Mouse (Mus musculus) MEL (cell line): ENCODE data around the gene Krt18. TPM values are rescaled to one million over a fixed set of nuclear protein-coding genes. Genes with fewer than 3 reads are reported as not detected.
A peak's percentile ranks its signal among the peaks of the same experiment; 100 is the strongest.

ENCODE experiments used
- DNase-seq: peaks from one replicate; pipeline ENCODE4 v3.0.0; 2011; ENCODE audit warnings: low read depth, low spot score
- H3K27ac ChIP-seq: 2 replicates; pipeline ENCODE4 v1.5.1; 2012; ENCODE audit warnings: low read depth, mild to moderate bottlenecking, control low read depth, low read length, moderate library complexity; ENCODE audit not compliant: control insufficient read depth
- H3K27me3 ChIP-seq, 2 experiments: fragments of 150-350 bp in 1 of 2; sonication (generic) in 1 of 2; 2 replicates each; pipeline ENCODE4 v1.6.1; 2012; ENCODE audit warnings: low read length in 2 of 2, mild to moderate bottlenecking in 2 of 2, improper control_type of control experiment in 1 of 2, moderate library complexity in 1 of 2; ENCODE audit not compliant: insufficient read depth in 2 of 2, control insufficient read depth in 1 of 2
- H3K36me3 ChIP-seq, 2 experiments: 2 replicates each; pipeline ENCODE4 v1.6.1; 2012 to 2014; ENCODE audit warnings: low read length in 2 of 2, improper control_type of control experiment in 1 of 2, inconsistent platforms in 1 of 2, mild to moderate bottlenecking in 1 of 2; ENCODE audit not compliant: insufficient read depth in 2 of 2, control insufficient read depth in 1 of 2
- H3K4me1 ChIP-seq, 2 experiments: fragments of 150-350 bp in 1 of 2; sonication (generic) in 1 of 2; 2 replicates each; pipeline ENCODE4 v1.6.1; 2012; ENCODE audit warnings: low read length in 2 of 2, improper control_type of control experiment in 1 of 2, mild to moderate bottlenecking in 1 of 2; ENCODE audit not compliant: insufficient read depth in 2 of 2, control insufficient read depth in 1 of 2
- H3K4me3 ChIP-seq, 2 experiments: fragments of 150-350 bp in 1 of 2; sonication (generic) in 1 of 2; 2 replicates each; pipeline ENCODE4 v1.5.1; 2012; ENCODE audit warnings: low read depth in 2 of 2, low read length in 2 of 2, mild to moderate bottlenecking in 2 of 2, moderate library complexity in 2 of 2, control low read depth in 1 of 2, improper control_type of control experiment in 1 of 2; ENCODE audit not compliant: control insufficient read depth in 1 of 2, insufficient read depth in 1 of 2
- H3K79me2 ChIP-seq: 2 replicates; pipeline ENCODE4 v1.6.1; 2012; ENCODE audit warnings: mild to moderate bottlenecking, low read length, moderate library complexity; ENCODE audit not compliant: control insufficient read depth, poor library complexity, insufficient read depth
- H3K9ac ChIP-seq: 2 replicates; pipeline ENCODE4 v1.6.1; 2012; ENCODE audit warnings: low read depth, mild to moderate bottlenecking, control low read depth, low read length, moderate library complexity; ENCODE audit not compliant: control insufficient read depth, poor library complexity, severe bottlenecking
- H3K9me3 ChIP-seq: fragments of 150-350 bp; sonication (generic); replicated peaks from 2 replicates; pipeline ENCODE4 v1.6.1; 2012; ENCODE audit warnings: mild to moderate bottlenecking, low read length, improper control_type of control experiment, moderate library complexity; ENCODE audit not compliant: insufficient read depth
- CHD1 ChIP-seq: IDR thresholded peaks from 2 replicates; pipeline ENCODE4 v1.6.1; 2012; ENCODE audit warnings: low read depth, mild to moderate bottlenecking, inconsistent platforms, low read length, improper control_type of control experiment
- CTCF ChIP-seq, 3 experiments: IDR thresholded peaks in 2 of 3; conservative IDR thresholded peaks in 1 of 3; 2 replicates each; pipeline ENCODE4 v1.5.1; 2011 to 2012; ENCODE audit warnings: low read length in 3 of 3, low read depth in 2 of 3, mild to moderate bottlenecking in 2 of 3, improper control_type of control experiment in 1 of 3, inconsistent platforms in 1 of 3, mixed read lengths in 1 of 3, moderate library complexity in 1 of 3; ENCODE audit not compliant: control insufficient read depth in 1 of 3, insufficient read depth in 1 of 3, poor library complexity in 1 of 3, severe bottlenecking in 1 of 3
- E2F4 ChIP-seq: IDR thresholded peaks from 2 replicates; pipeline ENCODE4 v1.6.1; 2011; ENCODE audit warnings: low read depth, low read length, improper control_type of control experiment, borderline replicate concordance
- EP300 ChIP-seq, 2 experiments: IDR thresholded peaks; 2 replicates each; pipeline ENCODE4 v1.6.1; 2011; ENCODE audit warnings: improper control_type of control experiment in 2 of 2, low read length in 2 of 2, low read depth in 1 of 2, mild to moderate bottlenecking in 1 of 2
- GABPA ChIP-seq: IDR thresholded peaks from 2 replicates; pipeline ENCODE4 v1.6.1; 2012; ENCODE audit warnings: low read depth, mild to moderate bottlenecking, inconsistent platforms, low read length, improper control_type of control experiment, moderate library complexity
- GATA1 ChIP-seq: IDR thresholded peaks from 2 replicates; pipeline ENCODE4 v1.6.1; 2011; ENCODE audit warnings: low read depth, low read length, improper control_type of control experiment
- HCFC1 ChIP-seq: IDR thresholded peaks from 2 replicates; pipeline ENCODE4 v1.6.1; 2012; ENCODE audit warnings: low read depth, mild to moderate bottlenecking, inconsistent platforms, low read length, improper control_type of control experiment, moderate library complexity
- KAT2A ChIP-seq: conservative IDR thresholded peaks from 2 replicates; pipeline ENCODE4 v1.6.1; 2012; ENCODE audit warnings: low read depth, low read length, improper control_type of control experiment, inconsistent platforms
- MAX ChIP-seq: IDR thresholded peaks from 2 replicates; pipeline ENCODE4 v1.6.1; 2011; ENCODE audit warnings: low read length, improper control_type of control experiment
- MXI1 ChIP-seq: IDR thresholded peaks from 2 replicates; pipeline ENCODE4 v1.6.1; 2011; ENCODE audit warnings: mild to moderate bottlenecking, low read depth, low read length, improper control_type of control experiment
- MYB ChIP-seq: IDR thresholded peaks from 2 replicates; pipeline ENCODE4 v1.6.1; 2011; ENCODE audit warnings: mild to moderate bottlenecking, low read depth, low read length, improper control_type of control experiment
- MYC ChIP-seq: IDR thresholded peaks from 2 replicates; pipeline ENCODE4 v1.6.1; 2011; ENCODE audit warnings: low read depth, mild to moderate bottlenecking, low read length, improper control_type of control experiment, moderate library complexity
- NRF1 ChIP-seq: IDR thresholded peaks from 2 replicates; pipeline ENCODE4 v1.6.1; 2014; ENCODE audit warnings: low read depth, mild to moderate bottlenecking, inconsistent platforms, low read length, improper control_type of control experiment, moderate library complexity; ENCODE audit not compliant: poor library complexity, insufficient read depth, severe bottlenecking
- POLR2A ChIP-seq, 2 experiments: IDR thresholded peaks; 2 replicates each; pipeline ENCODE4 v1.6.1; 2011 to 2012; ENCODE audit warnings: low read length in 2 of 2, mild to moderate bottlenecking in 2 of 2, control low read depth in 1 of 2, improper control_type of control experiment in 1 of 2, low read depth in 1 of 2, moderate library complexity in 1 of 2; ENCODE audit not compliant: control insufficient read depth in 1 of 2, insufficient read depth in 1 of 2, poor library complexity in 1 of 2
- POLR2AphosphoS2 ChIP-seq: IDR thresholded peaks from 2 replicates; pipeline ENCODE4 v1.6.1; 2011; ENCODE audit warnings: low read length, improper control_type of control experiment
- RCOR1 ChIP-seq: IDR thresholded peaks from 2 replicates; pipeline ENCODE4 v1.6.1; 2012; ENCODE audit warnings: low read depth, mild to moderate bottlenecking, inconsistent platforms, low read length, improper control_type of control experiment
- SIN3A ChIP-seq: IDR thresholded peaks from 2 replicates; pipeline ENCODE4 v1.6.1; 2012; ENCODE audit warnings: low read length, improper control_type of control experiment, inconsistent platforms
- TBP ChIP-seq: IDR thresholded peaks from 2 replicates; pipeline ENCODE4 v1.8.0; 2011; ENCODE audit warnings: low read depth, low read length, improper control_type of control experiment
- TCF12 ChIP-seq: IDR thresholded peaks from 2 replicates; pipeline ENCODE4 v1.6.1; 2014; ENCODE audit warnings: low read depth, mild to moderate bottlenecking, inconsistent platforms, low read length, improper control_type of control experiment, moderate library complexity
- UBTF ChIP-seq: IDR thresholded peaks from 2 replicates; pipeline ENCODE4 v1.6.1; 2012; ENCODE audit warnings: low read depth, mild to moderate bottlenecking, inconsistent platforms, low read length, improper control_type of control experiment, moderate library complexity, borderline replicate concordance; ENCODE audit not compliant: insufficient read depth
- USF1 ChIP-seq: IDR thresholded peaks from 2 replicates; pipeline ENCODE4 v1.6.1; 2014; ENCODE audit warnings: low read depth, mild to moderate bottlenecking, inconsistent platforms, low read length, improper control_type of control experiment, moderate library complexity
- ZC3H11A ChIP-seq: IDR thresholded peaks from 2 replicates; pipeline ENCODE4 v1.6.1; 2012; ENCODE audit warnings: low read depth, mild to moderate bottlenecking, inconsistent platforms, low read length, improper control_type of control experiment
- ZKSCAN1 ChIP-seq: IDR thresholded peaks from 2 replicates; pipeline ENCODE4 v1.6.1; 2012; ENCODE audit warnings: low read depth, mild to moderate bottlenecking, inconsistent platforms, low read length, improper control_type of control experiment, moderate library complexity
- ZNF384 ChIP-seq: IDR thresholded peaks from 2 replicates; pipeline ENCODE4 v1.6.1; 2012; ENCODE audit warnings: low read depth, mild to moderate bottlenecking, inconsistent platforms, low read length, improper control_type of control experiment
- polyA plus RNA-seq, 2 experiments: library from polyadenylated mRNA; stranded (reverse) in 1 of 2; unstranded in 1 of 2; fragments of >175 nt in 1 of 2; fragments of >200 nt in 1 of 2; gene quantifications; 2 replicates each; pipeline versions ENCODE4 v1.2.1 to v1.2.4; 2012; ENCODE audit warnings: low replicate concordance in 2 of 2, low read depth in 1 of 2; ENCODE audit not compliant: insufficient read length in 2 of 2, insufficient read depth in 1 of 2, missing spikeins in 1 of 2
- total RNA-seq: library from RNA; depleted of rRNA; stranded (reverse); fragments of 300-350 nt; gene quantifications from 2 replicates; pipeline ENCODE4 v1.2.3, GENCODE M21; 2012

The Krt18 gene
- total and polyA plus RNA-seq, 3 experiments = 0.08 TPM; not detected in 2

GRCm38 (mm10) chr15:102074070-102074731 lies 46.2 kb downstream of the Krt18 start (continued):
- peak; percentile 54; the same call in 1 of the 2 replicates for TF ChIP-seq USF1
- TF ChIP-seq ZC3H11A = no peak
- TF ChIP-seq ZKSCAN1 = no peak
- no peak for TF ChIP-seq E2F4
- TF ChIP-seq NRF1 = peak; percentile 82
- no peak for TF ChIP-seq HCFC1
- TF ChIP-seq RCOR1 = 0 out of 2 replicates have a peak, but pooled peaks have one; percentile 14

GRCm38 (mm10) chr15:102074876-102075585 lies 47.1 kb downstream of the Krt18 start:
- TF ChIP-seq SIN3A (peak; percentile 16; the same call in 1 of the 2 replicates), CHD1 (peak; percentile 91; the same call in 1 of the 2 replicates), TBP (no peak)
- H3K4me3 ChIP-seq = peak overlapping the region; percentile 90 to 92
- peaks cover 15 to 39% of the 10 kb centered on the region in 2 experiments for H3K4me1 ChIP-seq
- peak; percentile 59 for DNase-seq
- peaks cover 24 to 63% of the 10 kb centered on the region in 2 experiments for H3K36me3 ChIP-seq
- H3K9me3 ChIP-seq = no peaks in the 10 kb centered on the region
- peaks cover 63% of the 10 kb centered on the region for H3K79me2 ChIP-seq
- H3K27ac ChIP-seq = peak overlapping the region; percentile 79
- no peaks in the 10 kb centered on the region for H3K27me3 ChIP-seq
- peak overlapping the region; percentile 94 for H3K9ac ChIP-seq

GRCm38 (mm10) chr15:102077111-102077677 lies 49.2 kb downstream of the Krt18 start:
- no peak for DNase-seq
- TF ChIP-seq MYB = no peak
- peak; percentile 45; the same call in 1 of the 2 replicates for TF ChIP-seq MXI1
- TF ChIP-seq GABPA = no peak
- TF ChIP-seq UBTF = no peak
- TF ChIP-seq TCF12 = no peak
- peak; percentile 35; the same call in 1 of the 2 replicates for TF ChIP-seq SIN3A
- TF ChIP-seq ZC3H11A = no peak
- no peak for TF ChIP-seq RCOR1
- TF ChIP-seq KAT2A = no peak
- no peak; the same call in 1 of the 2 replicates for TF ChIP-seq POLR2AphosphoS2
- peak; percentile 50; the same call in 1 of the 2 replicates for TF ChIP-seq MAX
- peak; percentile 64 for TF ChIP-seq MYC
- TF ChIP-seq USF1 = no peak
- TF ChIP-seq TBP = peak; percentile 52; the same call in 1 of the 2 replicates
- no peak for TF ChIP-seq E2F4
- no peak for TF ChIP-seq GATA1
- 0 out of 2 replicates have a peak, but pooled peaks have one; percentile 12 for TF ChIP-seq HCFC1
- peak; percentile 56 for TF ChIP-seq ZNF384
- no peak for TF ChIP-seq EP300 (IDR thresholded peaks at IDR 0.05; ENCODE audit: low read depth in 1 of 2, low read length in 2 of 2)
- TF ChIP-seq POLR2A (IDR thresholded peaks at IDR 0.05; ENCODE audit: control insufficient read depth in 1 of 2, insufficient read depth in 1 of 2, low read depth in 1 of 2, low read length in 2 of 2, poor library complexity in 1 of 2) = no peak; a peak in 1 of 4 replicates
- no peak for TF ChIP-seq CHD1
- no peak for TF ChIP-seq CTCF (IDR thresholded peaks at IDR 0.05 in 2 of 3, conservative IDR thresholded peaks at IDR 0.05 in 1 of 3; ENCODE audit: control insufficient read depth in 1 of 3, insufficient read depth in 1 of 3, low read depth in 2 of 3, low read length in 3 of 3, poor library complexity in 1 of 3, severe bottlenecking in 1 of 3)
- Histone ChIP-seq H3K9me3 (no peaks in the 10 kb centered on the region), H3K27ac (no peak overlapping the region), H3K27me3 (no peaks in the 10 kb centered on the region), H3K4me1 (peaks cover 11 to 20% of the 10 kb centered on the region in 2 experiments), H3K9ac (peak overlapping the region; percentile 39), H3K4me3 (no peak overlapping the region; a peak in 1 of 4 replicates), H3K36me3 (peaks cover 45 to 68% of the 10 kb centered on the region in 2 experiments), H3K79me2 (peaks cover 79% of the 10 kb centered on the region)
